Mouse (Mus musculus): Measurements from ENCODE around the gene Tarbp1.

- TF ChIP-seq HCFC1 (IDR thresholded peaks at IDR 0.05; ENCODE audit: borderline replicate concordance, insufficient read depth, low read length), result no peak
- no peak for TF ChIP-seq ZC3H11A (IDR thresholded peaks at IDR 0.05; ENCODE audit: borderline replicate concordance, low read depth, low read length)
- no peak for TF ChIP-seq CHD2 (IDR thresholded peaks at IDR 0.05; ENCODE audit: low read depth, low read length)
- TF ChIP-seq MAFK (IDR thresholded peaks at IDR 0.05; ENCODE audit: insufficient read depth, low read depth, low read length), result no peak
- TF ChIP-seq ZNF384 (IDR thresholded peaks at IDR 0.05; ENCODE audit: low read depth, low read length), result no peak
Measured at GRCm38 (mm10) chr8:126381299-126381698, 93.6 kb downstream of the Tarbp1 start.
